Mouse (Mus musculus) testis, postnatal 14 days (tissue): ENCODE measurements around the gene Tmem262.

Experiments used
- DNase-seq: peaks from one replicate; pipeline ENCODE4 v3.0.0; 2021; ENCODE audit warnings: low spot score

The Tmem262 gene

DNA sequence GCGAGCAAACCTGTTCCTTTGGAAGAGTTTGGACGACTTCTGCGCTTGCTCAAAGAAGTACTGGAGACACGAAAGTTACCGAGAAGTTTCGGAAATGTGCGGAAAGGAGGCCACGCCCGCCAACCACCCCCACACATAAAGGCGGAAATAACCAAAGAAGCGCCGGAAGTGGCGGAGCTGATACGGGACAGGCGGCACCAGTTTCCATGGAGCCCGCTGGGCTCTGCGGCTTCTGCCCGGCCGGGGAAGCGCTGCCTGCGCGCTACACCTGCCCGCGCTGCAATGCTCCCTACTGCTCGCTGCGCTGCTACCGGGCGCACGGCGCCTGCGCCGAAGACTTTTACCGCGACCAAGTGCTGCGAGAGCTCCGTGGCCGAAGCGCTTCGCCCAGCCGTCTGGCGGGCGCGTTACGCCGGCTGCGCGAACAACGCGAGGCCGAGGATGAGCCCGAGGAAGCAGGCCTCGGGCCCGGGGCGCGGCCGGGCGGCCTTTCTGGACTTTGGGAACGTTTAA lies 18.8 kb upstream of the Tmem262 start, which contains the start of gene Znhit2:
TSS of gene Znhit2 (plus strand) at position 172 of the 513 bp plus-strand sequence.
- peak; percentile 92 for DNase-seq

DNA sequence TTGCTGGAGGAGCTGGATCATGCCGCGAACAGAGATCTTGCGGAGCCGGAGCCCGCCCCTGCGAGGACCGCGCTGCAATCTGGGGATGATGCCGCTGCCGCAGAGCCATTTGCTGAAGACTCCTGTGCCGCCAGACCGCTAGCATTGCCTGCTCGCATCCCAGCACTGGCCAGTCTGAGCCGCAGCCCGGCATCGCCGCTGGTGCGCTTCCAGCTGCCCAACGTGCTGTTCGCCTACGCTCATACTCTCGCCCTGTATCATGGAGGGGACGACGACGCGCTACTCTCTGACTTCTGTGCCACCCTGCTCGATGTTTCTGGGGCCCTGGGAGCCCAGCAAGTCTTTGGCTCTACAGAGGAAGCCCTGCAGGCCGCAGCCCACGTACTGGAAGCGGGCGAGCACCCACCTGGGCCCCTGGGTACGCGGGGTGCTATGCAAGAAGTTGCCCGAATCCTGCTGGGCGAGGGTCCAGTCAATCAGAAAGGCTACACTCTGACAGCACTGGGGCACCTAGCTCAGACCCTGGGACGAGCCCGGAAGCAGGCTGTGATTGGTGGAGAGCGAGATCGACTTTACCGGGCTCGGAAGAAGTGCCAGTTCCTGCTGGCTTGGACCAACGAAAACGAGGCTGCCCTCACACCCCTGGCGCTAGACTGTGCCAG lies 18.1 kb upstream of the Tmem262 start:
- DNase-seq, result peak; percentile 57

DNA sequence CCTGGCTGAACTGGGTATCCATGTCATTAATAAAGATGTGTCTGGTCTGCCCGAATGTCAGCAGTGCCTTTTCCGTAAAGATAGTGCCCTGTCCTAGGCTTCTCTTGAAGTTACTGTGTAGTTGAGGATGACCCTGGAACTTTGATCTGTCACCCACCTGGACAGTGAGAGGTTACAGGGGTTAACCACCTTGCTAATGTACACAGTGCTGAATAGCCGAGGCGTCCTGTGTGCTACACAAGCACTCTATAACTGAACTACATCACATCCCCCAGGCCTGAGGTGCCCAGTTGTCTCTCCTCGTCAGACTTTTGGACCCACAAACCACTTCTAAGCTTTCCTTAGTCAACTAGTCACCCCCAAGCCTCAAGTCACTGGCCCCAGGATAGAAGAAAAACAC lies 17.4 kb upstream of the Tmem262 start:
- DNase-seq, result no peak

DNA sequence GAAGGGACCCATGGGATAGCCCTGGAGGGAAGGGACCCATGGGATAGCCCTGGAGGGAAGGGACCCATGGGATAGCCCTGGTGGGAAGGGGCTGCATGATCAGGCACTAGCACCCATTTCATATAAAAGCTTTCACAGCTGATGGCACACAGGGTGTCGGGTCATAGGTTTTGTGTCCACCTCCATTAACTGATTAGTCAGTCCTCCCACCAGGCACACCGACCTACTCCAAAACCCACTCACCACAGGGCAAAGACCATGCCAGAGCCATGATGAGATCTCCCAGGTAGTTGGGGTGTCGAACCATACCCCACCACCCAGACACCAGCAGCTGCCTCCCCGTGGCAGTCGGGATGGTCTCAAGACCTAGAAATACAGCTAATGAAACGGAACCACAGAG lies 16.8 kb upstream of the Tmem262 start:
- DNase-seq, result no peak

DNA sequence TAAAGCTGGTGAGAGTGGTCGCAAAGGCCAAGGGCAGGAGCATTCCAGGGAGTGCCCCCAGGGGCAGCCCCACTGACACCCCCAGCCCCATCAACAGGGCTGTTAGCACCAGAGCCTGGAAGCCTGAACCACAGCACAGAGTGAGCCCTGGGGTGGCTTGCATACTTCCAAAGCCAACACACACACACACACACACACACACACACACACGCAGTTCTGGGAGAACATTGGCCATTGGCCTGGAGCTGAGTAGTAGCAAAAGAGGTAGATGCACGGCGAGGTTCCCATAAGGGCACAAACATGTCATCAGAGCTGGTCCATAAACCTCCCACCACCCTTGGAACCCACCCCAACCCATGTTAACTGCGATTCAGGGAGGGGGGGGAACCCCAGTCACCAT lies 13.3 kb upstream of the Tmem262 start:
- DNase-seq, result no peak

DNA sequence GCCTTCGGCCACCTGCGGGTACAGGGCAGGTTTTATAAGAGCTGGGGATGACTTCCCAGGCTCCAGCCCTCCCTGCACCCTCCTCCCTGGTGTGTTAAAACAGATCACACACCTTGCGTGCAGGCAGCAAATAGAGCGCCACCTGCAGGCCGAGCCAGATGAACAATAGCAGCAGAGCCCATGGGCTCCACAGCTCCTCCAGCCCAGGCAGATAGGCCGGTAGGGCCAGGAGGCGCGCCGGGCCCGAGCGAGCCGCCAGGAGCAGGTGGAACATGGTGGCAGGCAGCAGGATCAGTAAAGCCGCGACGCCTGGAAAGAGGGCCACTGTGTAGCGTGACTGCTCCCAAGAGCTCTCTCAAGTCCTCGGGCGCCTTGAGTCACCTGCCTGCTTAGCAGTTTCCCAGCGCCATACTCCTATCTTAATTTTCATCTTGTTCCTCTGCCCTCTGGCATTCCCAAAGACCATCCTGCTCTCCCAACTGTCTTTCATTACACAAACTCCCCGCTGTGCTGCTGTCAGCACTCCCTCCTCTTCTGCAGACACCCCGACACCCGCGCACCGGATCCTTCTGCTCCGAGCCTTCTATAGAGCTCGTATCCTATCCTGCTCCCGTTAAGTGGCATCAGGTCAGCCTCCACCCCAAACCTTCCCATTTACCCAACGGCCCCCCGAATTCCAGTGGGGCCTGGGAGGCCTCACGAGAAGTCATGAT lies 12.7 kb upstream of the Tmem262 start:
- DNase-seq, result peak; percentile 84

DNA sequence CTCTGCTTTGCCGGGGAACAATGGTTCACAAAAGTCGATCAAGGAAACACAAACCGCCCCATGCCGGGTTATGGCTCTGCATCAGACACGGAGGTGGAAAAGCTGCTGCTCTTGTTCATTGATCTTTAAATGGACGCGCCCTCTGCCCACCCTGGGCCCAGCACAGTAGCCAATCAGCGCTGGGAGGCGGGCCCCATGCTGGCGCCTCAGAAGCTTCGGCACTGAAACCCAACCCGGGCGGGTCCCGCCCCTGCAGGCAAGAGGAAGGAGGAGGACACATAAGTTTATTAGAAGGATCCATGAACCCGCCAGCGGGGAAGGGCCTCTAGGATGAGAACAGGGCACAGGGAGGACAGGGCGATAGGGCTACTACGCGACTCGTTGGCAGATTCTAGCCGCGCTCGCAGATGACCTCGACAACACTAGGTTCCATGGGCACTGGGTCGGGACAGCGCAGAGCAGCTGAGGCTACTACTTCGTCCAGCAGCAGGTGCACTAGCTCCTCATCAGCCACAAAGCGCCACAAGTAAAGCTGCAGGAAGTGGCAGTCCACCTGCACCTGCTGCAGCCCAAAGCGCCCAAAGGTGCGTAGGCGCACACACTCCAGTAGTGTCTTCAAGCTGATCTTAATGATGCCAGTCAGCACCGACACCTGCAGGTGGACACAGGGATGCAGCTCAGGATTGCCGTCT lies 12.0 kb upstream of the Tmem262 start, which contains the start of gene Tm7sf2:
TSS of gene Tm7sf2 (minus strand) at position 650 of the 692 bp plus-strand sequence.
- DNase-seq, result peak; percentile 86

DNA sequence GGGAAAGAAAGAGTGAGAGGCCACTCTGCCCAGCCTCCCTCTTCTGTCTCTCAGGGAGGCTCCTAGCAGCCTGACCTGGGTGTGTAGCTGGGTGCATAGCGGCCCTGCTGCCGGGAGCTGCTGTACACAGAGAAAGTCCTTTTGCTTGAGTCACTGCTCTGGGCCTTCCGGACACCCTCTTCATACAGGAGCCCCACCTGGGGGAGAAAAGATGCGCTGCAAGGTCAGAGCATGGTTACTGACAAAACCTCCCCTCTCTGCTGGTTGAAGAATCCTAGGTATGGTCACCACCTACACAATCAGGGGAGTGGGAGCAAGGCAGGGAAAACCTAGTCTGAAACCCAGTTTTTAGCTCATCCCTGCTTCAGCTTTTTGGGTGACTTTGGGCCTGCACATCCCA lies 10.9 kb upstream of the Tmem262 start:
- no peak for DNase-seq

DNA sequence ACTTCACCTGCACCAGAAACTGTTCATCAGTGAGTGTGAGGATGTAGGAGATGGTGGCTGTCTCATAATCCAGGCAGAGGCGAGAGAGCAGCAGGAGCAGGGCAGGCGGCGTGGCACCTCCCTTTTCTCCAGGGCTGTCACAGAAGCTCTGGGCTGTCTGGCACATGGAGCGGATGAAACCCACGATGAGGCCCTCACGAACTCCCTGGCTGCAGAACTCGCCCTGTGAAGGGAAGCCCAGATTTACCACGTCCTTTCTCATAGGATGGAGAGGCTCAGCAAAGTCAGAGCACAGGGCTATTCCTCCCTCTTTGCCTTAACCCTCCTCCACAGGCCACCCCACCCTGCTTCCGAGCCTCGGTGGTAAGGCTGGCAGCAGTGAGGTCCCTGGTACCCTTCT lies 10.0 kb upstream of the Tmem262 start:
- no peak for DNase-seq

DNA sequence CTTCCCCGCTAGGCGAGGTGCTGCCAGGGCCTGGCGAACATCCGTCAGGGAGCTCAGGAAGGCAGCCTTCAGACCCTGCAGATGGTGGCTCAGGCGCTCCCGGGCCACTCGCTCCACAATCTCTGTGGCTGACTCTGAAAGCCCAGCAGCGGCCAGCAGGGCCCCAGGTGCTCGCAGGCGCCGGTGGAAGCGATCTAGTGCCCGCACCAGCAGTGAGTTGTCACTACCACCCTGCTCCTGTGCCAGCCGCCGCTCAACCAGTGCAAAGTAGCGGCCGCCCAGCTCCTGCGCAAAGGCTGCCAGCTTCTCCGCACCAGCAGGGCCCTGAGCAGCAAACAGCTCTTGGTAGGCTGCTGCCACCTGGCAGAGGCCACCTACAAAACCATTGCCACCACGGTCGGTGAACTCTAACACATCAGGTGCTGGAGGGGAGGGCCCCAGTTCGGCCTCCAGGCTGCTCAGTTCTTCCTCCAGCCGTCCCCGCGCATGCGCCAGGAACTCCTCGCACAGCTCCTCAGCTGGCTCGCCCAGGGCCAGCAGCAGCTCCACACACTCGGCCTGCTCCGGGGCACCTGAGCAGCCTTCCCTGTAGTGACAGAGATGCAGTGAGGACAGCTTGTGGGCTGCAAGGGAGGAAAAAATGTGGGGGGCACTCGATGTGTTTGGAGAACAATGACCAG lies 9.1 kb upstream of the Tmem262 start:
- DNase-seq, result no peak

DNA sequence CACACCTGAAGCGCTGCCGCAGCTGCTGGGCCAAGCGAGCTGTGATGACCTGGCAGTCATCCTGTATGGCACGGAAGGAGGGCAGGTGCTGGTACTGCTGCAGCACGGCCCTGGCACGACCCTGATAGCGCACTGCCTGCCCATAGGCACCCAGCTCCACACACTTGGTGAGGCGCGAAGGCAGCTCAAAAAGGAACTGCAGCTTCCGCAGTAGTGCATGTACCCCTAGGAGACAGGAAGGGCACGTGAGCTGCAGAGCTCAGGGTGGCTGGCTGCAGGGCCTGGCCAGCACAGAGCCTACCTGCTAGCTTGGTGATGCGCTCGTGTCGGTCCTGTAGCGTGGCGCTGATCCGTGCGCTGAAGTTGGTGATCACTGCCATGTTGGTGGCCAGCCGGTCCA lies 8.6 kb upstream of the Tmem262 start:
- no peak for DNase-seq

DNA sequence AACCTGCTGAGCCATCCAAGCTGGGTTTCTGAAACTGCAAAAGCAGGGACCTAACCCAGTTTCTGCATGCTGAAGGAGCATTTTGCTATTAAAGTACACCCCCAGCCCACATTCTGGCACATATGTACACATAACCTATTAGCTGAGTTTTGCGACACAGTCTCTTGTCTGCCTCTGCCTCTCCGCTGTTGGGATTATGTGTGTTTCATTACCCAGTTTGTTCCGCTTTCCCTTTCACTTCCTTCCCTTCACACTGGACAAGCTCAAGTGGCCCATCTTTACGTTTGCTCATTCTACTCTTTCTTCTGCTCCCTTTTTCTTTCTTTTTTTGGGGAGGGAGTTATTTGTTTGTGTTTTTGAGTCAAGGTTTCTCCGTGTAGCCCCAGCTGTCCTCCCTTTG lies 5.9 kb upstream of the Tmem262 start:
- no peak for DNase-seq

DNA sequence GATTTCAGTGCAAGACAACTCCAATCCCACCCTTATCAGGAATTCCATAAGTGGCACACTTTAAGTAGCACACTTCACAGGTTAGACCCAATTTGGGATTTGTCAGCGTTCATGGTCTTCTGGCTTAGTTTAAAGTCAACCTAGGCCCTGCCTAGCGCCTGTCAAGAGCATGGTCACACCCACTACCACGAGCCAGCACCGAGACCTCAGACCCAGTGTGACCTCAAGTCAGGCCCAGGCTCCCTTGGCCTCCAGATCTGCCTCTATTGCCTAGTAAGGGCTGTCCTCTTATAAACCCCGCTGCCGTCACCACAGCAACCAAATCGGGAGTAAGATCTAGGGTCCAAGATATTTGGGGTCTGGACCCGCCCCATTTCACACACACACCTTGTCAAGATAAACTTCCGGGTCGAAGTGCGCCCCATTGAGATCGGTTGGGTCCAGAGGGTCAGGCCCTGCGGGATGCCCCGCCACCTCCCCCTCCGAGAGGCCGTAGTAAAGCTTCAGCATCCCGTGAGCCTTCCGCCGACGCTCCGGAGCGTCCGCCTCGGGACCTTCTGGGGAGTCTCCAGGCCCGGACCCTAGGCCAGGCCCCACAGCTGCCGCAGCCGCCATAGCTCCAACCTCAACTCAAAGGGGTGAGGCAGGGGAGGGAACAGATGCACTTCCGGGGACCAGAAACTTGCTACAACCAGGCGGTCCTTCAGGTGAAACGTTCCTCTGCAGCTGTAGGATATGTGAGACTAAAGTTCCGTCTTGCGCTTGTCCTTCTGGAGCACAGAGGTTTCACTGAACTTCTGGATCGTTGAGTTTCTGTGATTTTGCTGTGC lies 3.1 kb upstream of the Tmem262 start, which contains the start of gene Vps51:
TSS of gene Vps51 (minus strand) at position 668 of the 830 bp plus-strand sequence.
- peak; percentile 90 for DNase-seq

DNA sequence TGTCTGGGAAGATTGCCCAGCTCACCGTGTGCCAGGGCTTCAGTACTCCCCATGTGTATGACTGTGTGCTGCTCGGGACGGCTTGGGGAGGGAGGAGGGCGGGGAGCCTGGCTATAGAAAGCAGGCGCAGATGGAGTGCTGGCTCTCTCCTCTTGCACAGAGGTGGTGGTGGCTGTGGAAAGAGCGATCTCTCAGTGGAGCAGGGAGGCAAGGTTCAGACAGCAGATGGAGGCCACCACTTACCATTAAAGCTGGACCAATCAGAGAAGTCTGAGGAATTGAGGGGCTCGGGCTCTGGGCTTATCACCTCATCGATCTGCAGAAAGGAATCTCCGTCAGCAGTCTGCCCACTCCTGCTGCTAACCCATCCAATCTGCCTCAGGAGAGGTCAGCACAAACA lies 2.3 kb downstream of the Tmem262 start, which contains the start of gene Gm28374:
TSS of gene Gm28374 (minus strand) at position 101 of the 400 bp plus-strand sequence.
- DNase-seq, result no peak

DNA sequence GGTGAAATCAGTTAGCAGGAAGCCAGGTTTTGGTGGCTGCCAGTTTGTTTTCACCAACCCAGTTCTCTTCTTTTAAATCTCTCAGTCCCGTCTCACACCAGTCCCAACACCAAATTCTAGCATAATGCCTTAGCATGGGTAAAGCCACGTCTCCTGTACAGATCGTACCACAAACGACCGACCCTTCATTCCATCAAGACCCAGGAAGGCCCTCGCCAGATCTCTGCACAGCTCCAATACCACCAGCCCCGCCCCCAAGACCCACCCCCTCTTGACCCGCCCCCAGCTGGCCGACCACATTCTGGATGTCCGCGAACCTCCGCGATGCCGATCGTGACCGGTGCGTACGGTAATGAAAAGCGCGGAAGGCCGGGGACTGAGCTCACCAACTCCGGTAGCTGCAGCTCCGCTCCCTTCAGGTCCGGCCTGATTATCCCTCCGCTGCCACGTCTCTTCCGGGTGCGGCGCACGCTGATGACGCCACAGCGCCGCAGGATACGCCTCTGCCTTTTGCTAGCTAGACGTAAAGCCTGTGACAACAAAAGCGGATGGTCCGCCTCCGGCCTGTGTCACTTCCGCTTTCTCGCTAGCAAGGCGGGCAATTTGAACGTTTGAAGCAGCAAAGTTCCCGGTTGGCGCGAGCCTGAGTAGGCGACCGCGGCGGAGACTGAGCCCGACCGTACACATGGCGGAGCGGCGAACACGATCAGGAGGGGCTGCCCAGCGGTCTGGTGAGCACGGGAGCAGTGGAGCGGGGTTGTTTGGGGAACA lies 4.8 kb downstream of the Tmem262 start, which contains the start of the genes Zfpl1 and Cdca5:
TSS of gene Zfpl1 (minus strand) at position 479 of the 771 bp plus-strand sequence.
TSS of gene Cdca5 (plus strand) at position 506 of the 771 bp plus-strand sequence.
- DNase-seq, result peak; percentile 97

DNA sequence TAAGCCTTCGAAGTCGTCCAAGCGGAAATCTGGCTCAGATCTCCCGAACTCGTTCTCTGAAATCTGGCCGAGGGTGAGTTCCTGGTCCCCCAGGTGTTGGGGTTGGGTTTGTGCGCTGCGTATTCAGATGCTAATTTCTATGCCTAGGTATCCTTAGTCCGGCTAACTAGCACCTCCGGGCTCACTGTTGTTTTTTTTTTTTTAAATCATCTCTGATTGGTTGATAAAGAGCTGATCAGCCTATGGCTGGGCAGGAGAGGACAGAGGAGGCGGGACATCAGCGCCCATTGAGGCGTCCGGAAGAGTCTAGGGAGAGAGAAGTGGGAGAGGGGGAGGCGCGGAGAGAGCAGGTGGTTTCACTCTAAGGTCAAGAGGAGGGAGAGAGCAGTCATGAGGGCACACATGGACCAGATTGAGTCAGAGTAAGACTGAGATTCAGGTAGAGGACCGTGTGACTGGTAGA lies 5.6 kb downstream of the Tmem262 start:
- peak; percentile 75 for DNase-seq

DNA sequence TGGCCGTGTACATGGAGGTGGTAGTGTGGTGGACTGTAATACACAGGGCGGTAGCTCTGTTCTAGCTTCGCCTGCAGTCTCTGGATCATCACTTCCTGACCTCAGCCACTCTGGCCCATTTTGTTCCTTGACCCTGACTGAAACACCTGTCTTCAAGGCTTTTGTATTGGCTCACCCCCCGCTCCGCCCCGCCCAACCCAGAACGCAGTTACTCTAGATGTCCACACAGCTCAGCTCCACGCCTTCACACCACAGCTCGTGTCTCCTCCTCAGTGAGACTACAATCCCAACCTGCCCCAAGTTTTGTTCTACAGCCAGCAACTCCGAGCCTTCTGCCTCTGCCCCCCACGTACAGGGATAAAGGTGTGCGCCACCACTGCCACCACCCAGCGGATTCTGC lies 9.0 kb downstream of the Tmem262 start:
- DNase-seq, result no peak

DNA sequence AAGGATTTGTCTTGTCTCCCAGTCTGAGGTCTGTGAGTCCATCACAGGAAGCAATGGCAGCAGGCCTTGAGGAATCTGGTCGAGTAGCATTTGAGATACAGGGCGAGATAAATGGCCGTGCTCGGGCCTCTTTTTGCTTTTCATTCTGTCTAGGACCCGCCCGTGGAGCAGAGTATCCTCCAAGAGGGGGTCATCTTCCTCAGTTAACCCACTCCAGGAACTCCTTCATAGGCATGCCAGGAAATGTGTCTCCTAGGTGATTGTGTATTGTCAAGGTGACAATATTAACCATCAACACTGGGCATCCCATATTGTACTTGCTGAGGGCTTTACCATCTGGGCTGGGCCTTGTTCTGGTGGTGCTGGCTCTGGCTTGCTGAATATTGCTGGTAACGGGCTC lies 14.3 kb downstream of the Tmem262 start, which contains the start of gene AC131692.1:
TSS of gene AC131692.1 (plus strand) at position 301 of the 400 bp plus-strand sequence.
- DNase-seq, result no peak

DNA sequence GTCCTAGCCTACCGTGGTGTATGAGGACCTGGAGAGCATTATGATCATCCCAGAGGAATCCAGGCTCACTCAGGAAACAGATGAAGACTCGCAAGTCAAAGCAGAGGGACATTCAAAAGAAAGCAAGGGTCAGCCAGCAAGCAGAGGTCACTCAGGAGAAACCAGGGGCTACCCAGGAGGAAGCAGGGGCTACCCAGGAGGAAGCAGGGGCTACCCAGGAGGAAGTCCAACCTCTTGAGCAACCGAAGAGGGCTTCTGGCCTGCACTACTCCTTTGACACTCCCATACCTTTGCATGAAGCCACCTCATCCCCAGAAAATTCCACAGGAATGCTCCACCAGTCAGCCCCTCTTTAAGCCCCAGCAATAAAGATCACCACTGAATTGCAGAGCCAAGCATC lies 18.0 kb downstream of the Tmem262 start:
- no peak for DNase-seq

DNA sequence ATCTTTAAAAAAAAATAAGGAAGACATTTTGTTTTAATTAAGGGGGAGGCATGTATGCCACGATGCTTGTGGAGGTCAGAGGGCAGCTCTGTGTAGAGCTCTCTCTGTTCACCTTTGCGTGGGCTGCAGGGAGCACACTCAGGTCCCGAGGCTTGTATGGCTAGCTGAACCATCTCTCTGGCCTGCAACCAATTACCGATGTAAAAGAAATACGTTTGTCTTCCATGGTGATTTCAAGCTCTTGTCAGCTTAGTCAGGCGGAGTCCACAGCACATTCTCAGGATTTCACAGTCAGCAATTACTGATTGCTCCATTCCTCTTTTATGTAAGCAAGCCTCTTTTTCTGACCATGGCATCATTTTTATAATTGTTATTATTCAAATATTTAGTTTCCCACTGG lies 21.4 kb downstream of the Tmem262 start:
- DNase-seq, result no peak
